Mouse (Mus musculus) midbrain, embryonic 14.5 days (tissue): Measurements from ENCODE around the gene Grasp. TPM values are rescaled to one million over a fixed set of nuclear protein-coding genes. Genes with fewer than 3 reads are reported as not detected.
A peak's percentile ranks its signal among the peaks of the same experiment; 100 is the strongest.

Experiments
- ATAC-seq: fragments of 200-750 bp; cut with Nextera tagmentation; 2 replicates; pipeline ENCODE4 v1.8.0; 2017; ENCODE audit warnings: moderate number of reproducible peaks, moderate library complexity; ENCODE audit not compliant: low FRiP score, low TSS enrichment
- DNase-seq: peaks from one replicate; pipeline ENCODE4 v3.0.0-alpha.2; 2015
- H3K27ac ChIP-seq: fragments of 300-500 bp; sonication (generic); replicated peaks from 2 replicates; pipeline ENCODE4 v1.5.1; 2014; ENCODE audit warnings: mild to moderate bottlenecking, low read depth, low read length, moderate library complexity
- H3K27me3 ChIP-seq: fragments of 300-500 bp; sonication (generic); 2 replicates; pipeline ENCODE4 v1.6.1; 2014; ENCODE audit warnings: low read length, control low read depth, mixed read lengths; ENCODE audit not compliant: control insufficient read depth, insufficient read depth
- H3K36me3 ChIP-seq: fragments of 300-500 bp; sonication (generic); 2 replicates; pipeline ENCODE4 v1.6.1; 2014; ENCODE audit warnings: low read length, control low read depth; ENCODE audit not compliant: control insufficient read depth, insufficient read depth
- H3K4me1 ChIP-seq: fragments of 300-500 bp; sonication (generic); 2 replicates; pipeline ENCODE4 v1.6.1; 2014; ENCODE audit warnings: mild to moderate bottlenecking, antibody characterized with exemption, low read length, control low read depth; ENCODE audit not compliant: control insufficient read depth, insufficient read depth
- H3K4me2 ChIP-seq: fragments of 300-500 bp; sonication (generic); 2 replicates; pipeline ENCODE4 v1.6.1; 2014; ENCODE audit warnings: mild to moderate bottlenecking, low read length, moderate library complexity
- H3K4me3 ChIP-seq: fragments of 300-500 bp; sonication (generic); replicated peaks from 2 replicates; pipeline ENCODE4 v1.5.1; 2014; ENCODE audit warnings: low read depth, low read length
- H3K9ac ChIP-seq: fragments of 300-500 bp; sonication (generic); replicated peaks from 2 replicates; pipeline ENCODE4 v1.6.1; 2014; ENCODE audit warnings: mild to moderate bottlenecking, low read length, moderate library complexity
- H3K9me3 ChIP-seq: fragments of 300-500 bp; sonication (generic); 2 replicates; pipeline ENCODE4 v1.6.1; 2016; ENCODE audit warnings: low read length, control low read depth, mixed read lengths; ENCODE audit not compliant: control insufficient read depth
- whole genome bisulfite sequencing: fragments of 180-500 bp; shearing (Covaris S2); extraction: QIAGEN DNeasy Blood & Tissue Kit; methylation state at CpG from one replicate; pipeline ENCODE4 v1.1.7; 2014; 5-methylcytosine and 5-hydroxymethylcytosine counted together
- polyA plus RNA-seq: library from polyadenylated mRNA; unstranded; fragments of >200 nt; fragmentation: Nextera tagmentation; extraction: Ambion mirVana; gene quantifications from 2 replicates; pipeline ENCODE4 v1.2.1, GENCODE M21; 2014

The Grasp gene
- polyA plus RNA-seq, result 0.93 and 0.97 TPM in 2 replicates

- Histone ChIP-seq H3K4me3 (peak within 1 kb of the TSS; percentile 63), H3K27ac (peak within 1 kb of the TSS; percentile 17; the same call in 1 of the 2 replicates), H3K36me3 (0 out of 2 replicates have a peak, but pooled peaks cover 3% of the 10 kb centered on the region), H3K4me2 (peak within 1 kb of the TSS; percentile 97), H3K9ac (peak within 1 kb of the TSS; percentile 76), H3K9me3 (no peaks in the 10 kb centered on the region), H3K27me3 (no peaks in the 10 kb centered on the region), H3K4me1 (peaks cover 34% of the 10 kb centered on the region)
- ATAC-seq (peak; percentile 80), DNase-seq (peak; percentile 85)
- WGBS, result under 1% methylated on average over 75 of the region's 77 CpGs
Measured at GRCm38 (mm10) chr15:101224006-101224906, at the start of gene Grasp. Gene Grasp (plus strand): TSS chr15:101224188.

- Histone ChIP-seq H3K27ac (peak overlapping the region; percentile 87), H3K4me1 (peaks cover 32% of the 10 kb centered on the region), H3K4me2 (peak overlapping the region; percentile 90), H3K27me3 (no peaks in the 10 kb centered on the region), H3K9me3 (no peaks in the 10 kb centered on the region), H3K9ac (peak overlapping the region; percentile 97), H3K4me3 (peak overlapping the region; percentile 72), H3K36me3 (no peaks in the 10 kb centered on the region)
- ATAC-seq (peak; percentile 59), DNase-seq (peak; percentile 46)
- under 1% methylated on average over 42 of the region's 46 CpGs for WGBS
Measured at GRCm38 (mm10) chr15:101174294-101175130, 49.5 kb upstream of the Grasp start.

DNA sequence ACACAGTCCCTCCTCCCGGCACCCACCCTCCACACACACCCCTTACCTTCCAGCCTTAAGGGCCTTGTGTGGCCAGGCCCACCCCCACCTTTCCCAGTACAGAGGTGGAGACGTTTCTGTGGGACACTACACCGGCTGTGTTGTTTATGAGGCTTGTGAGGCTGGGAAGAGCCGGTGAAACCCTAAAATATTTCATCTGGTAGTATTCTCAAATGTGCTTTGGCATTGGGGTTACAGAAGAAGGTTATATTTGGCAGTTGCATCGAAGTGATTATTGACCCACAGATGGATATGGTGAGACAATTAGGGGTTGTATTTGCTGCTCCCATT, 48.9 kb upstream of the Grasp start:
- H3K4me2 ChIP-seq, result peak overlapping the region; percentile 90
- no peaks in the 10 kb centered on the region for H3K27me3 ChIP-seq
- ATAC-seq (no peak), DNase-seq (peak; percentile 38)
- H3K9ac ChIP-seq, result peak overlapping the region; percentile 97
- no peaks in the 10 kb centered on the region for H3K9me3 ChIP-seq
- WGBS, result 7% methylated on average over 5 of the region's 5 CpGs
- H3K36me3 ChIP-seq, result no peaks in the 10 kb centered on the region
- peak overlapping the region; percentile 87 for H3K27ac ChIP-seq
- H3K4me1 ChIP-seq, result peaks cover 32% of the 10 kb centered on the region
- H3K4me3 ChIP-seq, result peak overlapping the region; percentile 72

- DNase-seq (peak; percentile 76), ATAC-seq (no peak)
- peak overlapping the region; percentile 72 for H3K4me3 ChIP-seq
- H3K27ac ChIP-seq, result peak overlapping the region; percentile 87
- H3K27me3 ChIP-seq, result no peaks in the 10 kb centered on the region
- peaks cover 32% of the 10 kb centered on the region for H3K4me1 ChIP-seq
- H3K9ac ChIP-seq, result peak overlapping the region; percentile 97
- peak overlapping the region; percentile 90 for H3K4me2 ChIP-seq
- no peaks in the 10 kb centered on the region for H3K9me3 ChIP-seq
- no peaks in the 10 kb centered on the region for H3K36me3 ChIP-seq
- WGBS, result 16% methylated on average over 17 of the region's 17 CpGs
Measured at GRCm38 (mm10) chr15:101175613-101176283, 48.2 kb upstream of the Grasp start.

GRCm38 (mm10) chr15:101176284-101176680, 47.7 kb upstream of the Grasp start:
- Histone ChIP-seq H3K9ac (peak overlapping the region; percentile 97; the same call in 1 of the 2 replicates), H3K4me2 (peak overlapping the region; percentile 90), H3K27ac (0 out of 2 replicates have a peak overlapping the region, but pooled peaks have one; percentile 87), H3K36me3 (no peaks in the 10 kb centered on the region), H3K27me3 (no peaks in the 10 kb centered on the region), H3K4me1 (peaks cover 37% of the 10 kb centered on the region), H3K4me3 (peak overlapping the region; percentile 72), H3K9me3 (no peaks in the 10 kb centered on the region)
- ATAC-seq, result no peak
- 56% methylated on average over 3 of the region's 3 CpGs for WGBS
- DNase-seq, result no peak

DNA sequence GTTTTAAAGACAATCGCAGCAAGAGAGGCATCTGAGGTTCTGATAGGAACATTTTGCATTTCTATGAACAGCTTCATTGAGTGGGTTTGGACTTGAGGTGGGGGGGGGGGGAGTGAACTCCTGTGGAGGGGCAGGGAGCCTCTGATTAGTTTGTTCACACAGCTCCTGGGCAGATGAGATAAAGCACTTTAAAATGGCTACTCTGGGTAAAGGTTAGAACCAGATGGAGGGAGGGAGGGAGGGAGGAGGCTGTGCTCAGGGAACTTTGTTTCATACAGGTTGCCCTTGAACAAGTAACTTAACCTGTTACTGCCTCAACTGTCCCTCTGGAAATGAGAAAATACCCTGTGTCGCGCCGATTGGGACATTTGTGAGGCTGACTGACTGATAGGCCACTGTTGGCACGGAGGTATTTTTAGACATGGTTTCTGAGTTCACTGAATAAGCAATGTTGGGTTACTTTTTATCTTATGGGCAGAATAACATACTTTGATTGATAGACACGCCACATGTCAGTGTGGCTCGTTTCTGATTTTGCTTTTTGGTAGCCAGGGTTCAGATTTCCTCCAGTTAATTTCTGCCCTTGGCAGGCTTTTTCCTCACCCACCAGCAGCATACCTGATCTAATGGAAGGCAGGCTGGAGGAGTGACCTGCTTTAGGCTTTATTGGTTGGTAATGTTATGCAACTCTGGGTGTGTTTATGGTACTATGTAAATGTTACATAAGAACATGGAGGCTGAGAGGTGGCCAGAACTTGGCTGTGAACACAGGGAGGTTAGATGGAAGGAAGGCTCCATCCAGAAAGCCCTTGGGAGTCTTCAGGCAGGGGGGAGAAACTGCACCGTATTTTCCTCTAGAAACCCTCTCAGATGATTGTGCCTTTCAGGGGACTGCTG, 46.9 kb upstream of the Grasp start:
- no peak for ATAC-seq
- H3K27ac ChIP-seq, result no peak overlapping the region
- no peaks in the 10 kb centered on the region for H3K9me3 ChIP-seq
- DNase-seq, result no peak
- no peak overlapping the region; the same call in 1 of the 2 replicates for H3K4me3 ChIP-seq
- no peaks in the 10 kb centered on the region for H3K36me3 ChIP-seq
- no peak overlapping the region; the same call in 1 of the 2 replicates for H3K9ac ChIP-seq
- peak overlapping the region; percentile 90 for H3K4me2 ChIP-seq
- H3K27me3 ChIP-seq, result no peaks in the 10 kb centered on the region
- WGBS, result 76% methylated on average over 8 of the region's 8 CpGs
- peaks cover 42% of the 10 kb centered on the region for H3K4me1 ChIP-seq

DNA sequence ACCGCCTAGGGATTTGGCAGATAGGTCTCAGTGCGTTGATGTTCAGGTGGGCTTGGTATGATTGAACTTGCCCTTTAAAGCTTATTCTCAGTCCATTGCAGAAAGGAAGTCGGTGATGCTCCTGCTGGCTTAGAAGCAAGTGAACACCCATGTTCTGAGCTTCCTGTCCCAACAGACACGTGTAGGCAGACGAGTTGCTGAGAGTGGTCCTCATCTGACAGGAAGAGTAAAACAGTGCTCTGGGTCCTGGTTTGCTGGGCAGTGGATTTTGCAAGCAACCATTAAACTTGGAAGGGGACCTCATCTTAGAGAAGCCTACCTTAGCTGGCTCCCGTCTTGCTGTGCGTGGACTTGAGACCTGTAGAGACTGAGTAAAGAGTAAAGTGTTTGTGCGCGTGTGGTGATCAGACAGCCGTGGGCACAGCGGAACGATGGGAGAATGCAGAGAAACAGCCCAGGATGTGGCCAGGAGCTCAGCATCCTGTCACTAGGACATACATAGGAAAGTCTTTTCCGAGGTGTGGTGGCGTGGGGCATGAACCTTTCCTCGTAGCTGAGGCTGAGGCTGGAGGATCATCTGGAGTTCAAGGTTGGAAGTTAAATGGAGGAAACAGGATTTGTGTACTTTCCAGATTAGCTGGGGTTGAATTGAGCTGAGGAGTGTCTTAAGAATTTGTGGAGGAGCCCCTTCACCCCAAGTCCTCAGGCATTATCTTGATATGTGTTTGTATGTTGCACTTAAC, 43.5 kb upstream of the Grasp start:
- Histone ChIP-seq H3K9ac (no peak overlapping the region), H3K4me3 (no peak overlapping the region), H3K4me2 (no peak overlapping the region), H3K9me3 (no peaks in the 10 kb centered on the region), H3K27ac (no peak overlapping the region), H3K27me3 (no peaks in the 10 kb centered on the region), H3K4me1 (peaks cover 48% of the 10 kb centered on the region), H3K36me3 (peaks cover 5% of the 10 kb centered on the region; the same call in 1 of the 2 replicates)
- no peak for DNase-seq
- 82% methylated on average over 15 of the region's 15 CpGs for WGBS
- ATAC-seq, result no peak
